Mouse (Mus musculus): Measurements from ENCODE around the gene Micall1. TPM values are rescaled to one million over a fixed set of nuclear protein-coding genes. Genes with fewer than 3 reads are reported as not detected.
A peak's percentile ranks its signal among the peaks of the same experiment; 100 is the strongest.

Gene Micall1
- polyA plus RNA-seq, 1 experiment from 2014 or later: 21.1 TPM

GRCm38 (mm10) chr15:79095483-79095882, 13.2 kb upstream of the Micall1 start:
- 84% methylated on average over 5 of the region's 5 CpGs for WGBS
- no peaks in the 10 kb centered on the region for H3K27me3 ChIP-seq (ENCODE audit: control insufficient read depth, insufficient read depth, low read length)

GRCm38 (mm10) chr15:79096556-79096955, 12.1 kb upstream of the Micall1 start:
- 43% methylated on average over 3 of the region's 3 CpGs for WGBS
- no peaks in the 10 kb centered on the region for H3K27me3 ChIP-seq (ENCODE audit: control insufficient read depth, insufficient read depth, low read length)
- no peak overlapping the region for H3K4me2 ChIP-seq (ENCODE audit: low read depth, low read length)
- H3K4me1 ChIP-seq (ENCODE audit: control insufficient read depth, insufficient read depth, low read length): peaks cover 53% of the 10 kb centered on the region
- no peak for ATAC-seq (replicated peaks; ENCODE audit: extremely low read depth, insufficient read depth, low FRiP score)
- peak overlapping the region; percentile 68 for H3K9ac ChIP-seq (ENCODE audit: low read length)
- peak overlapping the region; percentile 99 for H3K27ac ChIP-seq (ENCODE audit: low read length)
- H3K9me3 ChIP-seq (replicated peaks; ENCODE audit: control insufficient read depth, low read length): no peaks in the 10 kb centered on the region
- no peak overlapping the region for H3K4me3 ChIP-seq (ENCODE audit: low read length)
- H3K36me3 ChIP-seq (ENCODE audit: control insufficient read depth, insufficient read depth): peaks cover 24% of the 10 kb centered on the region

More at GRCm38 (mm10) chr15:79095483-79095882, 13.2 kb upstream of the Micall1 start:
- H3K4me1 ChIP-seq (ENCODE audit: control insufficient read depth, insufficient read depth, low read length): peaks cover 42% of the 10 kb centered on the region
- ATAC-seq (replicated peaks; ENCODE audit: extremely low read depth, insufficient read depth, low FRiP score): no peak
- H3K9ac ChIP-seq (ENCODE audit: low read length): no peak overlapping the region
- no peak overlapping the region for H3K4me3 ChIP-seq (ENCODE audit: low read length)
- peaks cover 30% of the 10 kb centered on the region for H3K36me3 ChIP-seq (ENCODE audit: control insufficient read depth, insufficient read depth)
- no peak overlapping the region for H3K4me2 ChIP-seq (ENCODE audit: low read depth, low read length)
- no peaks in the 10 kb centered on the region for H3K9me3 ChIP-seq (replicated peaks; ENCODE audit: control insufficient read depth, low read length)
- H3K27ac ChIP-seq (ENCODE audit: low read length): no peak overlapping the region

- peak overlapping the region; percentile 68 for H3K9ac ChIP-seq (ENCODE audit: low read length)
- 11% methylated on average over 2 of the region's 2 CpGs for WGBS
- no peaks in the 10 kb centered on the region for H3K27me3 ChIP-seq (ENCODE audit: control insufficient read depth, insufficient read depth, low read length)
- no peak overlapping the region for H3K4me3 ChIP-seq (ENCODE audit: low read length)
- peaks cover 18% of the 10 kb centered on the region; the same call in 1 of the 2 replicates for H3K36me3 ChIP-seq (ENCODE audit: control insufficient read depth, insufficient read depth)
- peak; percentile 22; the same call in 1 of the 2 replicates for ATAC-seq (replicated peaks; ENCODE audit: extremely low read depth, insufficient read depth, low FRiP score)
- no peaks in the 10 kb centered on the region for H3K9me3 ChIP-seq (replicated peaks; ENCODE audit: control insufficient read depth, low read length)
- H3K4me1 ChIP-seq (ENCODE audit: control insufficient read depth, insufficient read depth, low read length): peaks cover 54% of the 10 kb centered on the region
- H3K27ac ChIP-seq (ENCODE audit: low read length): peak overlapping the region; percentile 99
- H3K4me2 ChIP-seq (ENCODE audit: low read depth, low read length): peak overlapping the region; percentile 53
These were observed 11.6 kb upstream of the Micall1 start for GRCm38 (mm10) chr15:79097135-79097534.

DNA sequence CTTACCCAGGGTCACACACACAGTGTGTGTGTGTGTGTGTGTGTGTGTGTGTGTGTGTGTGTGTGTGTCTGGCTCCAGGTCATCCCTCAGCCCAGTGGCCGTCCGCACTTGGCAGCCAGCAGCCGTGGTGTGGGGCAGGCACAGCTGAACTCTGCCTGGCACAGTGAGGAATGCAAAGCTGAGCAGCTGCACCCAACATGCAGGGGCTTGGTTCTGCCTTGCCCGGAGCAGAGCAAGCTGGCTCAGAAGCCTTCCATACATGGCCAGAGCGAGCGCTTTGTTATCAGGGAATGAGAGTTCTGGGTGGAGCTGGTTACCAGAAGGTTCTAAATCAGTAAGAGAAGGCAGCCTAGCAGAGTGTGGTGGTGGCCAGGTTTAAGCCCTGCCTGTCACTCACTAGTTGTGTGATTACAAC, 11.1 kb upstream of the Micall1 start:
- Histone ChIP-seq H3K4me1 (ENCODE audit: control insufficient read depth, insufficient read depth, low read length) (peaks cover 54% of the 10 kb centered on the region), H3K9me3 (replicated peaks; ENCODE audit: control insufficient read depth, low read length) (no peaks in the 10 kb centered on the region), H3K27me3 (ENCODE audit: control insufficient read depth, insufficient read depth, low read length) (no peaks in the 10 kb centered on the region), H3K9ac (ENCODE audit: low read length) (peak overlapping the region; percentile 68), H3K36me3 (ENCODE audit: control insufficient read depth, insufficient read depth) (peaks cover 15% of the 10 kb centered on the region; the same call in 1 of the 2 replicates), H3K4me3 (ENCODE audit: low read length) (no peak overlapping the region), H3K27ac (ENCODE audit: low read length) (peak overlapping the region; percentile 99), H3K4me2 (ENCODE audit: low read depth, low read length) (peak overlapping the region; percentile 53)
- 12% methylated on average over 6 of the region's 6 CpGs for WGBS
- ATAC-seq (replicated peaks; ENCODE audit: extremely low read depth, insufficient read depth, low FRiP score): peak; percentile 91

DNA sequence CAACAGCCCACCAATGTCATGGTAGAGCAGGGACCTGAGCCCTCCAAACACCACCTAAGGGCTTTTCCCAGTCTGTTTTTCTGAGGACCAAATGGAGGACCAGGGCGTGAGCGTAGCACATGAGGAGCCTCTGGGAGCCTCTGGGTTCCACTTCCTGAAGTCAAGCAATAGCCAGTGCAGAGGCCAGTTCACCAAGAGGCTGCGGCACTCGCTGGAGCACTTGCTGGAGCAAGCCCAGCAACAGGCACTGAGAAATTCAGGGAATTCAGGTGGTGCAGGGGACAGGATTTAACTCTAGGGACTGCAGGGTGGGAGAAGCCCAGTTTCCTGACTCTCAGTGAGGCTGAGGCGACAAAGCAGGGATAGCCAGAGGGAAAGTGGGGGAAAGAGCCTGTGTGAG, 10.5 kb upstream of the Micall1 start:
- no peak overlapping the region for H3K4me3 ChIP-seq (ENCODE audit: low read length)
- peaks cover 54% of the 10 kb centered on the region for H3K4me1 ChIP-seq (ENCODE audit: control insufficient read depth, insufficient read depth, low read length)
- H3K27me3 ChIP-seq (ENCODE audit: control insufficient read depth, insufficient read depth, low read length): no peaks in the 10 kb centered on the region
- 44% methylated on average over 5 of the region's 5 CpGs for WGBS
- ATAC-seq (replicated peaks; ENCODE audit: extremely low read depth, insufficient read depth, low FRiP score): no peak
- no peak overlapping the region for H3K4me2 ChIP-seq (ENCODE audit: low read depth, low read length)
- H3K9ac ChIP-seq (ENCODE audit: low read length): peak overlapping the region; percentile 68
- H3K36me3 ChIP-seq (ENCODE audit: control insufficient read depth, insufficient read depth): peaks cover 12% of the 10 kb centered on the region; the same call in 1 of the 2 replicates
- no peaks in the 10 kb centered on the region for H3K9me3 ChIP-seq (replicated peaks; ENCODE audit: control insufficient read depth, low read length)
- peak overlapping the region; percentile 99 for H3K27ac ChIP-seq (ENCODE audit: low read length)

DNA sequence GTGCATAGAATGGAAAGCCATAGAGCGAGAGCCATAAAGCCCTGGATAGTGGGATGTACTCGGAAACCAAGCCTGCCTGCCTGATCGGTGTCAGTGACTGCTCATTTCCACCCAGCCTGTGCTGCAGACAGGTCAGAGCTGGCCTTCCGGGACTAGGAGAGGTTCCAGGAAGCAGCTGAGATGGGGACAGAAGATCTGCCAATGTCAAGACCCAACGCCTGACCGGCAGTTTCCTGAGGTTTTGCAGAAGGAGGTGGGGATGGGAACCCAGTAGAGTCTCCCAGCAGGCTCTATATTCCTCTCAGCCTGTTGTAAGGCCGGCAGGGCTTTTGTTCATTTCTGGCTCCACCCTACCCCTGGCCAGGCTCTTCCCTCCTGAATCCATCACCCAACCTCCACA, 9.8 kb upstream of the Micall1 start:
- H3K9me3 ChIP-seq (replicated peaks; ENCODE audit: control insufficient read depth, low read length): no peaks in the 10 kb centered on the region
- ATAC-seq (replicated peaks; ENCODE audit: extremely low read depth, insufficient read depth, low FRiP score): no peak
- H3K9ac ChIP-seq (ENCODE audit: low read length): peak overlapping the region; percentile 68
- 32% methylated on average over 7 of the region's 7 CpGs for WGBS
- H3K27me3 ChIP-seq (ENCODE audit: control insufficient read depth, insufficient read depth, low read length): no peaks in the 10 kb centered on the region
- H3K4me3 ChIP-seq (ENCODE audit: low read length): no peak overlapping the region
- peak overlapping the region; percentile 99 for H3K27ac ChIP-seq (ENCODE audit: low read length)
- no peak overlapping the region for H3K4me2 ChIP-seq (ENCODE audit: low read depth, low read length)
- H3K36me3 ChIP-seq (ENCODE audit: control insufficient read depth, insufficient read depth): peaks cover 12% of the 10 kb centered on the region; the same call in 1 of the 2 replicates
- H3K4me1 ChIP-seq (ENCODE audit: control insufficient read depth, insufficient read depth, low read length): peaks cover 54% of the 10 kb centered on the region

DNA sequence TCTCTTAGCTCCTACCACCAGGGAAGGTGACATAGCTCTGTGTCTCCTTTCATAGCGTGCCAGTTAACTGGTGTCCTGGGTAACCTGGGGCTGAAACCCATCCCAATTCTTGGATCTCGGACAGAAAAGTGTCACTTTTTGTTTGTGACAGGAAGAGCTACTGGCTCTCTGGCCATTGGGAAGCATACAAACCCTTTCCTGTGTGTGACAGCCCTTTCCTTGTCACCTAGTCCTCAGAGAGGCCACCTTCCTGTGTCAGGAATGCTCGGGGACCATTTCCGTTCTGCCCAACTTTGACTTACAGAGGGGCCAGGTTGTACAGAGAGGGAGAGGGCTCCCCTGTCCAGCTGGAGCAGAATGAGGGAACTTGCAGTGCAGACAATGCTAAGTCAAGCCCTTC, 9.2 kb upstream of the Micall1 start:
- H3K4me2 ChIP-seq (ENCODE audit: low read depth, low read length): peak overlapping the region; percentile 21; the same call in 1 of the 2 replicates
- no peak for ATAC-seq (replicated peaks; ENCODE audit: extremely low read depth, insufficient read depth, low FRiP score)
- 48% methylated on average over 4 of the region's 4 CpGs for WGBS
- peaks cover 7% of the 10 kb centered on the region; the same call in 1 of the 2 replicates for H3K36me3 ChIP-seq (ENCODE audit: control insufficient read depth, insufficient read depth)
- peak overlapping the region; percentile 99 for H3K27ac ChIP-seq (ENCODE audit: low read length)
- H3K4me3 ChIP-seq (ENCODE audit: low read length): no peak overlapping the region
- H3K4me1 ChIP-seq (ENCODE audit: control insufficient read depth, insufficient read depth, low read length): peaks cover 54% of the 10 kb centered on the region
- H3K27me3 ChIP-seq (ENCODE audit: control insufficient read depth, insufficient read depth, low read length): no peaks in the 10 kb centered on the region
- no peak overlapping the region for H3K9ac ChIP-seq (ENCODE audit: low read length)
- H3K9me3 ChIP-seq (replicated peaks; ENCODE audit: control insufficient read depth, low read length): no peaks in the 10 kb centered on the region

DNA sequence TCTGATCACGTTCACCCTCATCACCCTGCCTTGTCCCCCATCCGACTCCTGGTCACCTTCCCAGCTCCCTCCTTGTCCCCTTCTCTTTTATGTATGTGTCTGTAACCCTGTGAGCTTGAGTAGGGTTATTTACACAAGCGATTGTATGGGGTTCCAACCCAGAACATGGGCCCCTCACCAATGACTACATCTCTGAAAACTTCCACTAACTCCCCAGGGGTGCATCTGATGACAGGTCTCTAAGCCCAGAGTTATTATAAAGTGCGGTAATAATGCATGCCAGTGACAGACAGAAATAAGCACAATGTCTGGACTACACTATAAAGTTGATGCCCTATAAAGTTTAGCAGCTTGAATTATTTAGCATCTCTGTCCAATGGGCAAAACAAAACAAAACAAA, 8.3 kb upstream of the Micall1 start:
- WGBS: 69% methylated on average over 4 of the region's 4 CpGs
- Histone ChIP-seq H3K27ac (ENCODE audit: low read length) (no peak overlapping the region), H3K4me1 (ENCODE audit: control insufficient read depth, insufficient read depth, low read length) (peaks cover 54% of the 10 kb centered on the region)

GRCm38 (mm10) chr15:79101531-79101930, 7.2 kb upstream of the Micall1 start:
- Histone ChIP-seq H3K4me1 (ENCODE audit: control insufficient read depth, insufficient read depth, low read length) (peaks cover 51% of the 10 kb centered on the region), H3K27ac (ENCODE audit: low read length) (no peak overlapping the region)

More for the DNA sequence above, 8.3 kb upstream of the Micall1 start:
- H3K4me2 ChIP-seq (ENCODE audit: low read depth, low read length): no peak overlapping the region
- no peak for ATAC-seq (replicated peaks; ENCODE audit: extremely low read depth, insufficient read depth, low FRiP score)
- no peak overlapping the region for H3K4me3 ChIP-seq (ENCODE audit: low read length)
- no peaks in the 10 kb centered on the region for H3K9me3 ChIP-seq (replicated peaks; ENCODE audit: control insufficient read depth, low read length)
- H3K27me3 ChIP-seq (ENCODE audit: control insufficient read depth, insufficient read depth, low read length): no peaks in the 10 kb centered on the region
- H3K36me3 ChIP-seq (ENCODE audit: control insufficient read depth, insufficient read depth): peaks cover under 1% of the 10 kb centered on the region; the same call in 1 of the 2 replicates
- no peak overlapping the region for H3K9ac ChIP-seq (ENCODE audit: low read length)

More at GRCm38 (mm10) chr15:79101531-79101930, 7.2 kb upstream of the Micall1 start:
- Histone ChIP-seq H3K4me3 (ENCODE audit: low read length) (no peak overlapping the region), H3K9me3 (replicated peaks; ENCODE audit: control insufficient read depth, low read length) (no peaks in the 10 kb centered on the region), H3K27me3 (ENCODE audit: control insufficient read depth, insufficient read depth, low read length) (no peaks in the 10 kb centered on the region), H3K4me2 (ENCODE audit: low read depth, low read length) (no peak overlapping the region), H3K9ac (ENCODE audit: low read length) (no peak overlapping the region), H3K36me3 (ENCODE audit: control insufficient read depth, insufficient read depth) (no peaks in the 10 kb centered on the region)
- ATAC-seq (replicated peaks; ENCODE audit: extremely low read depth, insufficient read depth, low FRiP score): no peak

Data from heart, embryonic 16.5 days (tissue).